Mouse (Mus musculus): ENCODE measurements around the gene Ush1g.

Ush1g gene

GRCm38 (mm10) chr11:115321906-115322693 is at the start of gene Ush1g:
Gene Ush1g, minus strand, starts transcription at chr11:115322041.
- peak; percentile 79 for DNase-seq (ENCODE audit: low read depth, low spot score)

- DNase-seq (ENCODE audit: low read depth, low spot score) = no peak
Observed at GRCm38 (mm10) chr11:115371354-115371753, 49.5 kb upstream of the Ush1g start.

GRCm38 (mm10) chr11:115370368-115370767 is 48.5 kb upstream of the Ush1g start:
- no peak for DNase-seq (ENCODE audit: low read depth, low spot score)

GRCm38 (mm10) chr11:115367395-115367944 is 45.6 kb upstream of the Ush1g start, which contains the start of gene Hid1:
Gene Hid1, minus strand, starts transcription at chr11:115367756.
- DNase-seq (ENCODE audit: low read depth, low spot score) = peak; percentile 78

- DNase-seq (ENCODE audit: low read depth, low spot score) = no peak
Observed at GRCm38 (mm10) chr11:115366706-115367394, 45.0 kb upstream of the Ush1g start.

GRCm38 (mm10) chr11:115366039-115366705 is 44.3 kb upstream of the Ush1g start:
- no peak for DNase-seq (ENCODE audit: low read depth, low spot score)

- no peak for DNase-seq (ENCODE audit: low read depth, low spot score)
Observed at GRCm38 (mm10) chr11:115364136-115364535, 42.3 kb upstream of the Ush1g start.

GRCm38 (mm10) chr11:115359726-115360125 is 37.9 kb upstream of the Ush1g start:
- DNase-seq (ENCODE audit: low read depth, low spot score) = no peak

- no peak for DNase-seq (ENCODE audit: low read depth, low spot score)
Observed at GRCm38 (mm10) chr11:115359293-115359692, 37.5 kb upstream of the Ush1g start.

- DNase-seq (ENCODE audit: low read depth, low spot score) = peak; percentile 73
Observed at GRCm38 (mm10) chr11:115358468-115358867, 36.6 kb upstream of the Ush1g start.

GRCm38 (mm10) chr11:115354183-115354582 is 32.3 kb upstream of the Ush1g start:
- peak; percentile 88 for DNase-seq (ENCODE audit: low read depth, low spot score)

- DNase-seq (ENCODE audit: low read depth, low spot score) = no peak
Observed at GRCm38 (mm10) chr11:115353375-115353774, 31.5 kb upstream of the Ush1g start.

- no peak for DNase-seq (ENCODE audit: low read depth, low spot score)
Observed at GRCm38 (mm10) chr11:115349976-115350375, 28.1 kb upstream of the Ush1g start.

- no peak for DNase-seq (ENCODE audit: low read depth, low spot score)
Observed at GRCm38 (mm10) chr11:115348681-115349248, 26.9 kb upstream of the Ush1g start.

- DNase-seq (ENCODE audit: low read depth, low spot score) = peak; percentile 76
Observed at GRCm38 (mm10) chr11:115345515-115345914, 23.7 kb upstream of the Ush1g start.

GRCm38 (mm10) chr11:115344967-115345366 is 23.1 kb upstream of the Ush1g start:
- no peak for DNase-seq (ENCODE audit: low read depth, low spot score)

- DNase-seq (ENCODE audit: low read depth, low spot score) = no peak
Observed at GRCm38 (mm10) chr11:115341866-115342265, 20.0 kb upstream of the Ush1g start.

GRCm38 (mm10) chr11:115341246-115341645 is 19.4 kb upstream of the Ush1g start:
- no peak for DNase-seq (ENCODE audit: low read depth, low spot score)

- DNase-seq (ENCODE audit: low read depth, low spot score) = no peak
Observed at GRCm38 (mm10) chr11:115337826-115338225, 16.0 kb upstream of the Ush1g start.

- DNase-seq (ENCODE audit: low read depth, low spot score) = no peak
Observed at GRCm38 (mm10) chr11:115337350-115337749, 15.5 kb upstream of the Ush1g start.

- DNase-seq (ENCODE audit: low read depth, low spot score) = peak; percentile 52
Observed at GRCm38 (mm10) chr11:115336115-115336514, 14.3 kb upstream of the Ush1g start.

GRCm38 (mm10) chr11:115335223-115335622 is 13.4 kb upstream of the Ush1g start:
- no peak for DNase-seq (ENCODE audit: low read depth, low spot score)

Data from mesoderm, embryonic 11.5 days (tissue).